Mouse (Mus musculus) erythroblast, embryonic 14.5 days (primary cell): ENCODE data around the gene Gm10840. TPM values are rescaled to one million over a fixed set of nuclear protein-coding genes. Genes with fewer than 3 reads are reported as not detected.
A peak's percentile ranks its signal among the peaks of the same experiment; 100 is the strongest.

Experiments used
- H3K27me3 ChIP-seq: 2 replicates; pipeline ENCODE4 v1.6.1; 2012; ENCODE audit warnings: inconsistent platforms; ENCODE audit not compliant: control insufficient read depth
- H3K36me3 ChIP-seq: 2 replicates; pipeline ENCODE4 v1.6.1; 2012; ENCODE audit warnings: mild to moderate bottlenecking, inconsistent platforms; ENCODE audit not compliant: control insufficient read depth
- H3K4me1 ChIP-seq: 2 replicates; pipeline ENCODE4 v1.6.1; 2012; ENCODE audit warnings: inconsistent platforms; ENCODE audit not compliant: control insufficient read depth
- H3K4me3 ChIP-seq: replicated peaks from 2 replicates; pipeline ENCODE3; 2012; ENCODE audit warnings: moderate library complexity, mild to moderate bottlenecking, inconsistent platforms
- H3K9me3 ChIP-seq: 2 replicates; pipeline ENCODE4 v1.6.1; 2012; ENCODE audit warnings: low read length, inconsistent platforms, mixed read lengths; ENCODE audit not compliant: control insufficient read depth
- GATA1 ChIP-seq: IDR thresholded peaks from 2 replicates; pipeline ENCODE4 v1.6.1; 2012; ENCODE audit warnings: low read length, inconsistent platforms, mixed read lengths
- TAL1 ChIP-seq: IDR thresholded peaks from 3 replicates; pipeline ENCODE4 v1.6.1; 2012; ENCODE audit warnings: low read length, inconsistent platforms, mixed read lengths
- polyA plus RNA-seq: library from polyadenylated mRNA; stranded (reverse); fragments of >175 nt; gene quantifications from 2 replicates; pipeline ENCODE4 v1.2.3, GENCODE M21; 2012

Gm10840 gene
- polyA plus RNA-seq, 1 experiment: not detected

GRCm38 (mm10) chr11:106158930-106159215, 1.8 kb upstream of the Gm10840 start:
- H3K9me3 ChIP-seq: no peaks in the 10 kb centered on the region
- H3K36me3 ChIP-seq: peaks cover 17% of the 10 kb centered on the region
- H3K27me3 ChIP-seq: peaks cover 41% of the 10 kb centered on the region
- H3K4me1 ChIP-seq: peaks cover 26% of the 10 kb centered on the region
- peak overlapping the region; percentile 71 for H3K4me3 ChIP-seq
- TF ChIP-seq TAL1: no peak
- no peak for TF ChIP-seq GATA1

DNA sequence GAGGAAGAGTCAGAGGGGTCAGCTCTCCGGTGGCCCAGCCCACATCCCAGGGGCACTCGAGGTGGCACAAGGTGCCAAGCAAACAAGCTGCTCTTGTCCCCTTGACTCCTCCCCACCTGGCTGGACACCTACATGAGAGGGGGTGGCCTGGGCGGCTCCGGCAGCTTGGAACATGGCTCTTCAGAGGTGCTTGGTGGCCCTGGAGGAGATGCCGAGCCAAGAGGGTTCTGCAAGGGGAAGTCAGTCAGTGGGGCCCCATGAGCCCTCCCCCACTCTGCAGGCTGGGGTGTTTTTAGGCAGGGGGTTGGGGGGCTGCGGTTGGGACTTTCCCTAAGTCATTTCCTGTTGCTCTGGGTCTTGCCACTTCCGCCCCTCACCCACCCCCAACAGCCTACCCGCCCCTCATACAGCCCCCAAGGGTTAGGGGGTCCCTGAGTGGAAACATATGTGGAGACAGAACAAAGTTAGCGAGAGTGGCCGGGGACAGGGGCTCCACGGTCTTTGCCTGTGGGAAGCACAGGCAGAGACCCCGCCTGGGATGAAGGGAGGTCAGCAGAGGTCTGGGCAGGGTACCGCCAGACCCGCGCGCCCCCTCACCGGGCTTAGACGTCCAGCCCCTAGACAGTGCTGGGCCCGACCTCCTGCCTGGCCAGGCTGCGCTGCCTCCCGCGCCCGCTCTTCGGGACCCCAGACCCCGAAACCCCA, 1.3 kb upstream of the Gm10840 start:
- TF ChIP-seq GATA1: no peak
- no peak for TF ChIP-seq TAL1
- H3K36me3 ChIP-seq: peaks cover 18% of the 10 kb centered on the region
- no peaks in the 10 kb centered on the region for H3K9me3 ChIP-seq
- H3K4me3 ChIP-seq: peak overlapping the region; percentile 71
- H3K4me1 ChIP-seq: peaks cover 26% of the 10 kb centered on the region
- H3K27me3 ChIP-seq: peaks cover 41% of the 10 kb centered on the region

DNA sequence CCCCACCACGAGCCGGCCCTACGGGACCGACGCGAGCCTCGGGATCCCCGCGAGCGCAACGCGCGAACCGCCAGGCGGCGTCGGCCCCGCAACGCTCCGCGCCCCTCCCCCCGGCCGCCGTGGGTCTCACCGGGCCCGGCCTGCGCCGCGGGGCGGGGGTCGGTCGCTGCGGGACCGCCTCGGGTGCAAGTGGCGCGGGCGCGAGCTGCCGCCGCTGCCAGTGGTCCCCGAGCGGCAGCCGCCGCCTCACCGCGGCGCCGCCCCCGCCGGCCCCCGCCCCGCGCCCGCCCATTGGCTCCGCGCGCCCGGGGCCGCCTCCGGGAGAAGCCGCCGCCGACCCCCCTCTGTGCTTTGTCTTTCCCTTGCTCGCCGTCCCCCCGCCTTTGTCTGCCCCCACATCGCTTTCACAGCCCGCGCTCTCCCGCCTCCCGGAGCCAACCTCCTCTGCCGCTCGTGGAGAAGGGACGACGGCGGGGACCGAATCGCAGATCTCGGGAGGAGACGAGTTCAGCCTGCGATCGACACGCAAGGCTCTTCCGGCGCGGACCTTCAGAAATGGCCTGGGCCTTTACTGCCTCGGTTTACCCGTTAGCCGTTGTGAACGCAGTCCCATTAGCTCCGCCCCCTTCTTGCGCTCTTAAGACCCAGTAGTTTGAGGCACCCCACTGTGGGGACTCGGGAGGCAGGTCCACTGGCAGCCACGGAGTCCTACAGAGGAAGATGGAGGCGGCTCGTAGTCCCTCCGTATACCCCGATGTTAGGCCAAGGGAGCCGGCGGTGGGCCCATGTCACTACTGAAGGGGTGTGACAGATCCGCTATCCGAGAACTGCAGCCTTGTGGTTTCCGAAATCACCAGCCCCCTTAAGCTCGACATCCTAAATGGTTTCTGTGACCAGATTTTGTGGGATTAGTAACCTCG, 469 bp upstream of the Gm10840 start:
- peak overlapping the region; percentile 71 for H3K4me3 ChIP-seq
- no peak for TF ChIP-seq GATA1
- TF ChIP-seq TAL1: no peak
- H3K27me3 ChIP-seq: peaks cover 41% of the 10 kb centered on the region
- peaks cover 26% of the 10 kb centered on the region for H3K4me1 ChIP-seq
- no peaks in the 10 kb centered on the region for H3K9me3 ChIP-seq
- H3K36me3 ChIP-seq: peaks cover 26% of the 10 kb centered on the region

DNA sequence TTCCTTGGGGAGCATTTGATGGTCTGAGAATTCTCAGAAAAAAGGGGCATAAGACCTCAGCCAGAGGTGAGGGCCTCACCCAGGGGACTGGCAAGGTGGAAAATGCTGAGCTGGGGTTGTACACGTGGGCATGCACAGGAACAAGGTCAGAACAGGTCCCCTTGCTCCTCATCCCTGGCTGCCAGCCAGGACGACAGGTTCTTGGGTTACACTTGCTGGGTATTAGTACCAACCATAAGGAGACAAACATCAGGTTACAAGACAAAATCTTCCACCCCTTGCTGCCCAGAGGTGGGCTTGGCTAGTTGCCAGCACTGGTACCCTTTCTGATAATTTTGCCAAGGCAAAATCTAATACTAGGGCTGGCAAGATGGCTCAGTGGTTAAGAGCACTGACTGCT, 1.6 kb downstream of the Gm10840 start:
- TF ChIP-seq TAL1 (no peak), GATA1 (no peak)
- Histone ChIP-seq H3K9me3 (no peaks in the 10 kb centered on the region), H3K4me1 (peaks cover 26% of the 10 kb centered on the region), H3K4me3 (no peak overlapping the region), H3K36me3 (peaks cover 26% of the 10 kb centered on the region), H3K27me3 (peaks cover 41% of the 10 kb centered on the region)

GRCm38 (mm10) chr11:106163546-106163945, 2.9 kb downstream of the Gm10840 start:
- Histone ChIP-seq H3K27me3 (peaks cover 32% of the 10 kb centered on the region), H3K36me3 (peaks cover 36% of the 10 kb centered on the region), H3K4me3 (no peak overlapping the region), H3K4me1 (peaks cover 32% of the 10 kb centered on the region), H3K9me3 (no peaks in the 10 kb centered on the region)
- no peak for TF ChIP-seq TAL1
- TF ChIP-seq GATA1: no peak

GRCm38 (mm10) chr11:106164601-106165180, 4.0 kb downstream of the Gm10840 start:
- Histone ChIP-seq H3K4me3 (no peak overlapping the region), H3K36me3 (peaks cover 36% of the 10 kb centered on the region)

DNA sequence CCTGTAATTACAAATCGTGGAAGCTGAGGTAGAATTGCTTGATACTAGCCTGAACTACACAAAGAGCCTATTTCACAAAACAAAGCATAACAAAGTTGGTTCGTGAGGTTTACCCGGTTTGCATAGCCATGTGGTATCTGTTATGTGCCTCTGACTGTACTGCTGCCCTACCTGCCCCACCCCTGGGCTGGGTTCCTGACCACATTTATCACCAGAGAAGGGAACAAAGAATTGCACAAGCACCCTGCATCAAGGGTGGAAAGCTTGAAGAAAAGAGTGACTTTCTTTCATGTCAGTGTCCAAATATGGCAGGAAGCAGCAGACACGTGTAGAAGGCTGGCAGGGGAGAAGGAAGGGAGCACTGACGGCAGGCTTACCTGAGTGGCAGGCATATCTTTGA, 6.8 kb downstream of the Gm10840 start:
- TF ChIP-seq GATA1 (no peak), TAL1 (no peak)
- Histone ChIP-seq H3K4me1 (peaks cover 6% of the 10 kb centered on the region; the same call in 1 of the 2 replicates), H3K27me3 (no peaks in the 10 kb centered on the region), H3K9me3 (no peaks in the 10 kb centered on the region), H3K36me3 (peaks cover 42% of the 10 kb centered on the region), H3K4me3 (no peak overlapping the region)

More at GRCm38 (mm10) chr11:106164601-106165180, 4.0 kb downstream of the Gm10840 start:
- Histone ChIP-seq H3K9me3 (no peaks in the 10 kb centered on the region), H3K27me3 (peaks cover 20% of the 10 kb centered on the region), H3K4me1 (peaks cover 21% of the 10 kb centered on the region)
- TF ChIP-seq GATA1: no peak
- no peak for TF ChIP-seq TAL1

GRCm38 (mm10) chr11:106170807-106171206, 10.2 kb downstream of the Gm10840 start:
- Histone ChIP-seq H3K27me3 (no peaks in the 10 kb centered on the region), H3K9me3 (no peaks in the 10 kb centered on the region), H3K36me3 (peaks cover 17% of the 10 kb centered on the region), H3K4me3 (no peak overlapping the region), H3K4me1 (peaks cover 19% of the 10 kb centered on the region)
- TF ChIP-seq GATA1 (no peak), TAL1 (no peak)

DNA sequence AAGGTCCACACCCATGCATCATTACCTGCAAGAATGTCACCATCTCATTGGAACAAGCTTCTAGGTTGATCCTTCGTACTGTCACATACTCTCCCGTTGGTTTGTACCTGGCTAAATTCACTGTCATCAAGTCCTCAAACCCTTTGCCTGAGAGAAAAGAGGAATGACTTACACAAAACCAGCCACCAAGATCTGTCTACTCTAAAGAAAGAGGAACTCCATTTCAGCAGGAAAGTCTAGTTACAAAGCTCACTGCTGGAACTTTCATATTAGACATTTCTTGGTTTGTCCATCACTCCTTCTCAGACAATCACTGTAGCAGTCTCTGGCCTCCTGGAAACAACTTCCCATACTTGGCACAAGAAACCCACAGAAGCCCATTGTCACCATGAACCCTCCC, 12.6 kb downstream of the Gm10840 start:
- Histone ChIP-seq H3K4me3 (no peak overlapping the region), H3K9me3 (no peaks in the 10 kb centered on the region), H3K36me3 (peaks cover 7% of the 10 kb centered on the region), H3K4me1 (peaks cover 31% of the 10 kb centered on the region), H3K27me3 (no peaks in the 10 kb centered on the region)
- no peak for TF ChIP-seq GATA1
- no peak for TF ChIP-seq TAL1
